Mouse (Mus musculus): ENCODE data around the gene Man1b1. TPM values are rescaled to one million over a fixed set of nuclear protein-coding genes. Genes with fewer than 3 reads are reported as not detected.

Man1b1 gene
- polyA plus RNA-seq, 1 experiment, result 19.6 TPM

- TF ChIP-seq CTCF (conservative IDR thresholded peaks at IDR 0.05; ENCODE audit: insufficient read depth, insufficient read length, low read depth, low read length), result no peak
- TF ChIP-seq POLR2A (IDR thresholded peaks at IDR 0.05; ENCODE audit: low read depth, low read length), result no peak
- Histone ChIP-seq H3K27ac (ENCODE audit: insufficient read depth, low read depth, low read length) (no peak overlapping the region), H3K27me3 (replicated peaks; ENCODE audit: control insufficient read depth, insufficient read depth, low read length) (no peaks in the 10 kb centered on the region), H3K4me1 (ENCODE audit: control insufficient read depth, insufficient read depth, low read length) (peaks cover 6% of the 10 kb centered on the region; the same call in 1 of the 2 replicates), H3K4me3 (ENCODE audit: insufficient read depth, low read depth, low read length) (no peak overlapping the region), H3K36me3 (ENCODE audit: control insufficient read depth, insufficient read depth, low read length) (peaks cover 1% of the 10 kb centered on the region)
- no peak for DNase-seq
- WGBS, result 95% methylated on average over 3 of the region's 3 CpGs
Measured at GRCm38 (mm10) chr2:25350701-25351100, 18.6 kb downstream of the Man1b1 start.

DNA sequence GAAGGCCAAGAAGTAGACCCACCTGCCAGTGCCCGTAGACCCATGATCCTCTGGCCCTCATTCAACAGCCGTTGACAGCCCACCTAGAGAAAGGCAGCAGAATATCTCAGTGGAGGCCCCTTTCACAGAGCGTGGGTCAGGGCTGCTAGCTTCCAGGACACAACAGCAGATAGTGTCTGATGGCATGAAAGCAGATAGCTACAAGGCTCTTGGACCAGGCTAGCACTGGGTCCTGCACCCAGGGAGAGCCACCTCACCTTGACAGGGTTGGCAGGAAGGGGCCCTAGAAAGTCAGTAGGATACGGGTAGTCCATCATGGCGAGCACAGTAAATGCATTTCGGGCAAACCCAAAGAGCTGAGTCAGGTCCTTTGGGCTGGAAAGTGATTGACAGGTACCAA is 22.1 kb downstream of the Man1b1 start:
- Histone ChIP-seq H3K27me3 (replicated peaks; ENCODE audit: control insufficient read depth, insufficient read depth, low read length) (no peaks in the 10 kb centered on the region), H3K4me3 (ENCODE audit: insufficient read depth, low read depth, low read length) (no peak overlapping the region), H3K4me1 (ENCODE audit: control insufficient read depth, insufficient read depth, low read length) (peaks cover 9% of the 10 kb centered on the region; the same call in 1 of the 2 replicates), H3K36me3 (ENCODE audit: control insufficient read depth, insufficient read depth, low read length) (no peaks in the 10 kb centered on the region), H3K27ac (ENCODE audit: insufficient read depth, low read depth, low read length) (no peak overlapping the region)
- no peak for DNase-seq
- 73% methylated on average over 6 of the region's 6 CpGs for WGBS
- TF ChIP-seq POLR2A (IDR thresholded peaks at IDR 0.05; ENCODE audit: low read depth, low read length) (no peak), CTCF (conservative IDR thresholded peaks at IDR 0.05; ENCODE audit: insufficient read depth, insufficient read length, low read depth, low read length) (no peak)

GRCm38 (mm10) chr2:25355419-25356066 is 23.4 kb downstream of the Man1b1 start:
- Histone ChIP-seq H3K27me3 (replicated peaks; ENCODE audit: control insufficient read depth, insufficient read depth, low read length) (no peaks in the 10 kb centered on the region), H3K27ac (ENCODE audit: insufficient read depth, low read depth, low read length) (no peak overlapping the region), H3K4me1 (ENCODE audit: control insufficient read depth, insufficient read depth, low read length) (peaks cover 9% of the 10 kb centered on the region; the same call in 1 of the 2 replicates), H3K36me3 (ENCODE audit: control insufficient read depth, insufficient read depth, low read length) (no peaks in the 10 kb centered on the region), H3K4me3 (ENCODE audit: insufficient read depth, low read depth, low read length) (peak overlapping the region; percentile 66)
- WGBS, result 38% methylated on average over 18 of the region's 18 CpGs
- TF ChIP-seq CTCF (conservative IDR thresholded peaks at IDR 0.05; ENCODE audit: insufficient read depth, insufficient read length, low read depth, low read length) (no peak), POLR2A (IDR thresholded peaks at IDR 0.05; ENCODE audit: low read depth, low read length) (no peak)
- DNase-seq, result no peak

GRCm38 (mm10) chr2:25356208-25357079 is 24.3 kb downstream of the Man1b1 start, which contains the start of gene Dpp7:
TSS of gene Dpp7 (minus strand) at chr2:25356359.
- H3K27ac ChIP-seq (ENCODE audit: insufficient read depth, low read depth, low read length), result peak within 1 kb of the TSS; percentile 14
- peak; percentile 92 for DNase-seq
- WGBS, result 3% methylated on average over 13 of the region's 13 CpGs

DNA sequence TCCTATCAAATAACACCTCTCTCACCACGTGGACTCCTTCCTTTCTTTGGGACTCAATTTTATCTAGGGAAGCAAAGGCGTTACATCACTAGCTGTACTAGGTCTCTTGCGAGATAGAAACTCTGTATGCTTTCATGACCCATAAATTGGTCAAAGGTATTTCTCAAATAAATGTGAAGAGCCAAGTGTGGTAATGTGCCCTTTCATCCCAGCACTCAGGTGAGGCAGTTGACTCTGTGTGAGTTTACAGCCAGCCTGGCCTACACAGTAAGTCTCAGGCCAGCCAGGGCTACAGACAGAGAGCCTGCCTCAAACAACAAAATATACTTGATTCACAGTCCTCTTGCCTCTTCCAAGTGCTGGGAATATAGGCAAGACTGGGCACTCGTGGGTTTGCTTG is 27.7 kb downstream of the Man1b1 start:
- DNase-seq, result no peak
- H3K36me3 ChIP-seq (ENCODE audit: control insufficient read depth, insufficient read depth, low read length), result no peaks in the 10 kb centered on the region
- 70% methylated on average over 4 of the region's 4 CpGs for WGBS

More at GRCm38 (mm10) chr2:25356208-25357079, 24.3 kb downstream of the Man1b1 start, which contains the start of gene Dpp7:
- Histone ChIP-seq H3K4me1 (ENCODE audit: control insufficient read depth, insufficient read depth, low read length) (peaks cover 9% of the 10 kb centered on the region; the same call in 1 of the 2 replicates), H3K27me3 (replicated peaks; ENCODE audit: control insufficient read depth, insufficient read depth, low read length) (no peaks in the 10 kb centered on the region), H3K36me3 (ENCODE audit: control insufficient read depth, insufficient read depth, low read length) (no peaks in the 10 kb centered on the region), H3K4me3 (ENCODE audit: insufficient read depth, low read depth, low read length) (peak within 1 kb of the TSS; percentile 66)
- TF ChIP-seq CTCF (conservative IDR thresholded peaks at IDR 0.05; ENCODE audit: insufficient read depth, insufficient read length, low read depth, low read length), result no peak
- TF ChIP-seq POLR2A (IDR thresholded peaks at IDR 0.05; ENCODE audit: low read depth, low read length), result peak; percentile 46

GRCm38 (mm10) chr2:25363478-25364178 is 31.5 kb downstream of the Man1b1 start:
- H3K27me3 ChIP-seq (replicated peaks; ENCODE audit: control insufficient read depth, insufficient read depth, low read length), result no peaks in the 10 kb centered on the region
- 49% methylated on average over 13 of the region's 13 CpGs for WGBS
- H3K36me3 ChIP-seq (ENCODE audit: control insufficient read depth, insufficient read depth, low read length), result no peaks in the 10 kb centered on the region
- peaks cover 20% of the 10 kb centered on the region; the same call in 1 of the 2 replicates for H3K4me1 ChIP-seq (ENCODE audit: control insufficient read depth, insufficient read depth, low read length)
- DNase-seq, result peak; percentile 42
- peak overlapping the region; percentile 84; the same call in 1 of the 2 replicates for H3K4me3 ChIP-seq (ENCODE audit: insufficient read depth, low read depth, low read length)
- no peak overlapping the region for H3K27ac ChIP-seq (ENCODE audit: insufficient read depth, low read depth, low read length)
- TF ChIP-seq POLR2A (IDR thresholded peaks at IDR 0.05; ENCODE audit: low read depth, low read length) (no peak), CTCF (conservative IDR thresholded peaks at IDR 0.05; ENCODE audit: insufficient read depth, insufficient read length, low read depth, low read length) (no peak)

More for the DNA sequence above, 27.7 kb downstream of the Man1b1 start:
- no peaks in the 10 kb centered on the region for H3K27me3 ChIP-seq (replicated peaks; ENCODE audit: control insufficient read depth, insufficient read depth, low read length)
- H3K27ac ChIP-seq (ENCODE audit: insufficient read depth, low read depth, low read length), result no peak overlapping the region
- TF ChIP-seq CTCF (conservative IDR thresholded peaks at IDR 0.05; ENCODE audit: insufficient read depth, insufficient read length, low read depth, low read length), result no peak
- no peak for TF ChIP-seq POLR2A (IDR thresholded peaks at IDR 0.05; ENCODE audit: low read depth, low read length)
- H3K4me1 ChIP-seq (ENCODE audit: control insufficient read depth, insufficient read depth, low read length), result peaks cover 29% of the 10 kb centered on the region
- no peak overlapping the region for H3K4me3 ChIP-seq (ENCODE audit: insufficient read depth, low read depth, low read length)

All from kidney, adult 2 months (tissue).